Mouse (Mus musculus) forebrain, embryonic 16.5 days (tissue): ENCODE results near the gene C5ar1. TPM values are rescaled to one million over a fixed set of nuclear protein-coding genes. Genes with fewer than 3 reads are reported as not detected.

Source experiments
- ATAC-seq: fragments of 200-750 bp; cut with Nextera tagmentation; 2 replicates; pipeline ENCODE4 v1.8.0; 2017; ENCODE audit warnings: mild to moderate bottlenecking, moderate library complexity
- H3K27ac ChIP-seq: fragments of 300-500 bp; sonication (generic); 2 replicates; pipeline ENCODE4 v1.5.1; 2014; ENCODE audit warnings: low read length, control low read depth
- H3K27me3 ChIP-seq: fragments of 300-500 bp; sonication (generic); replicated peaks from 2 replicates; pipeline ENCODE4 v1.6.1; 2014; ENCODE audit warnings: low read length; ENCODE audit not compliant: control insufficient read depth, insufficient read depth
- H3K36me3 ChIP-seq: fragments of 300-500 bp; sonication (generic); 2 replicates; pipeline ENCODE4 v1.6.1; 2014; ENCODE audit not compliant: control insufficient read depth, insufficient read depth
- H3K4me1 ChIP-seq: fragments of 300-500 bp; sonication (generic); replicated peaks from 2 replicates; pipeline ENCODE4 v1.6.1; 2014; ENCODE audit warnings: low read length; ENCODE audit not compliant: control insufficient read depth, insufficient read depth
- H3K4me2 ChIP-seq: fragments of 300-500 bp; sonication (generic); 2 replicates; pipeline ENCODE4 v1.6.1; 2014; ENCODE audit warnings: mild to moderate bottlenecking, low read length, control low read depth
- H3K4me3 ChIP-seq: fragments of 300-500 bp; sonication (generic); replicated peaks from 2 replicates; pipeline ENCODE4 v1.5.1; 2014; ENCODE audit warnings: mild to moderate bottlenecking, low read length, control low read depth
- H3K9ac ChIP-seq: fragments of 300-500 bp; sonication (generic); replicated peaks from 2 replicates; pipeline ENCODE4 v1.6.1; 2014; ENCODE audit warnings: low read depth, low read length, control low read depth
- H3K9me3 ChIP-seq: fragments of 300-500 bp; sonication (generic); 2 replicates; pipeline ENCODE4 v1.6.1; 2016; ENCODE audit warnings: low read length; ENCODE audit not compliant: control insufficient read depth
- WGBS: fragments of 180-500 bp; shearing (Covaris S2); extraction: QIAGEN DNeasy Blood & Tissue Kit; methylation state at CpG from one replicate; pipeline ENCODE4 v1.1.7; 2014; 5-methylcytosine and 5-hydroxymethylcytosine counted together
- polyA plus RNA-seq: library from polyadenylated mRNA; unstranded; fragments of >200 nt; fragmentation: Nextera tagmentation; extraction: Ambion mirVana; gene quantifications from 2 replicates; pipeline ENCODE4 v1.2.1, GENCODE M21; 2015

Gene C5ar1
- polyA plus RNA-seq, 1 experiment from 2014 or later = 2.0 TPM

- no peak overlapping the region for H3K4me3 ChIP-seq
- H3K4me1 ChIP-seq = no peaks in the 10 kb centered on the region
- ATAC-seq = no peak
- WGBS = 76% methylated on average over 12 of the region's 12 CpGs
- H3K4me2 ChIP-seq = no peak overlapping the region
- peaks cover 15% of the 10 kb centered on the region for H3K36me3 ChIP-seq
- H3K9ac ChIP-seq = no peak overlapping the region
- no peaks in the 10 kb centered on the region for H3K27me3 ChIP-seq
- H3K9me3 ChIP-seq = no peaks in the 10 kb centered on the region
- no peak overlapping the region for H3K27ac ChIP-seq
Measured at GRCm38 (mm10) chr7:16210862-16211365, 48.4 kb downstream of the C5ar1 start.

DNA sequence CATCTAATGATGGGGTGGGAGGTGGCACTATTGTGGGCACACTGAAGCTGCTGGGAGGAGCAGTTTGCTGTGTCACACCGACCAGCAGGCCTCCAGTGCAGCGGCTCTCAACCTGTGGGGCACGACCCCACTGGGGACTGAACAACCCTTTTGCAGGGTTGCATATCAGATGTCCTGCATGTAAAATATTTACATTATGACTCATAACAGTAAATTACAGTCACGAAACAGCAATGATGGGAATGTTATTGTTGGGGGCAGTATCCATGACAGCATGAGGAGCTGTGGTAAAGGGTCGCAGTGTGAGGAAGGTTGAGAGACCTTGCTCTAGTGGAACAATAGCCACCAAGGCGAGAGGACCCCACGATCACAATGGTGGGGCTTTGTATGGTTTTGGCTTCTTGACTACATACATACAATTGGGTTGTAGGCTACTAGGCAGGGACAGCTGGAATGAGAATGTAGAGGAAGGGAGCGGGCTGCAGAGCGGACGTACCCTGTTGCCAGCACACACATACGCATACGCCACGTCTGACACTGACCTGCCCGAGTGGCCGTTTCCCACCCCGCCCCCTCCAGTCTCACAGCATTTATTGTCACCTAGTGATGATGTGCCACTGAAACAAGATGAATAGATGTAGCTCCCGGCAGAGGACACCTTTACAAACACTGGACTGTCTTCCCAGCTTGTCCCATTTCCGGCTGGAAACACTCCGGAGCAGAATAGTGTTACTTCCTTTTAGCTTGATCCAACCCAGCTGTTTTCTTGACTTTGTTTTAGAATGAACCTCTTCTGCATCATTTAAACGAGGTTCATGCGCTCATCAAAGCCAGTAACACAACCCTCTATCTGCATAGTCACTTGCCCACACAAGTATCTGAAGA is 50.3 kb downstream of the C5ar1 start:
- no peaks in the 10 kb centered on the region for H3K9me3 ChIP-seq
- no peak for ATAC-seq
- H3K4me1 ChIP-seq = no peaks in the 10 kb centered on the region
- no peak overlapping the region for H3K27ac ChIP-seq
- H3K4me3 ChIP-seq = no peak overlapping the region
- H3K4me2 ChIP-seq = no peak overlapping the region
- H3K9ac ChIP-seq = no peak overlapping the region
- no peaks in the 10 kb centered on the region for H3K27me3 ChIP-seq
- WGBS = 93% methylated on average over 21 of the region's 21 CpGs
- peaks cover 11% of the 10 kb centered on the region for H3K36me3 ChIP-seq

GRCm38 (mm10) chr7:16207496-16207895 is 51.8 kb downstream of the C5ar1 start:
- no peaks in the 10 kb centered on the region for H3K4me1 ChIP-seq
- H3K4me3 ChIP-seq = no peak overlapping the region
- WGBS = 91% methylated on average over 10 of the region's 10 CpGs
- no peak overlapping the region for H3K27ac ChIP-seq
- no peak overlapping the region for H3K4me2 ChIP-seq
- H3K9me3 ChIP-seq = no peaks in the 10 kb centered on the region
- no peak overlapping the region for H3K9ac ChIP-seq
- ATAC-seq = no peak
- peaks cover 11% of the 10 kb centered on the region for H3K36me3 ChIP-seq
- H3K27me3 ChIP-seq = no peaks in the 10 kb centered on the region

GRCm38 (mm10) chr7:16207076-16207475 is 52.3 kb downstream of the C5ar1 start:
- Histone ChIP-seq H3K27ac (no peak overlapping the region), H3K9ac (no peak overlapping the region), H3K4me3 (no peak overlapping the region), H3K4me2 (no peak overlapping the region), H3K9me3 (no peaks in the 10 kb centered on the region), H3K36me3 (peaks cover 11% of the 10 kb centered on the region), H3K27me3 (no peaks in the 10 kb centered on the region), H3K4me1 (no peaks in the 10 kb centered on the region)
- ATAC-seq = no peak
- 91% methylated on average over 7 of the region's 7 CpGs for WGBS

DNA sequence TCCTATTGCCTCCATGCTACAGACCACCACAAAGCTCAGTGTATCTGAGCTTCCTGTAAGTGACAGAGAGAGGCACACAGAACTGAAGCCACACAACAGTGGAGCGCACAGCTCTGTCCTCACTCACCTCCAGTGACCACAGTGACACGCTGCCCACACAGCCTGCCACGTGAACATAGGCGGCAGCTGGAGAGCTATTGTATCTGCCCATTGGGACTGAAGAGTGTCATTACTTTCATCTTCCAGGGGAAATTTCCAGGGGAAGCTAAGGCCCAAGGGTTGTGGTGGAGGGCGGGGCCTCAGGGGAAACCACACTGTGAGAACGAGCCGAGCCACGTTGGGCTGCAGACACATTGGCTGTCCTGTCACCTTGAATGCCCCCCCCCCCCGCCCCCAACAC is 54.5 kb downstream of the C5ar1 start:
- Histone ChIP-seq H3K4me1 (no peaks in the 10 kb centered on the region), H3K27ac (no peak overlapping the region), H3K27me3 (no peaks in the 10 kb centered on the region), H3K4me2 (no peak overlapping the region), H3K9ac (no peak overlapping the region), H3K4me3 (no peak overlapping the region), H3K9me3 (no peaks in the 10 kb centered on the region), H3K36me3 (peaks cover 13% of the 10 kb centered on the region)
- no peak for ATAC-seq
- 80% methylated on average over 9 of the region's 9 CpGs for WGBS

- 94% methylated on average over 13 of the region's 13 CpGs for WGBS
- no peak overlapping the region for H3K27ac ChIP-seq
- no peak overlapping the region for H3K4me3 ChIP-seq
- no peaks in the 10 kb centered on the region for H3K27me3 ChIP-seq
- H3K4me1 ChIP-seq = no peaks in the 10 kb centered on the region
- ATAC-seq = no peak
- H3K9ac ChIP-seq = no peak overlapping the region
- H3K36me3 ChIP-seq = peaks cover 16% of the 10 kb centered on the region
- no peak overlapping the region for H3K4me2 ChIP-seq
- H3K9me3 ChIP-seq = no peaks in the 10 kb centered on the region
Measured at GRCm38 (mm10) chr7:16203505-16203903, 55.8 kb downstream of the C5ar1 start.

- 87% methylated on average over 15 of the region's 15 CpGs for WGBS
Measured at GRCm38 (mm10) chr7:16202756-16203504, 56.4 kb downstream of the C5ar1 start.

DNA sequence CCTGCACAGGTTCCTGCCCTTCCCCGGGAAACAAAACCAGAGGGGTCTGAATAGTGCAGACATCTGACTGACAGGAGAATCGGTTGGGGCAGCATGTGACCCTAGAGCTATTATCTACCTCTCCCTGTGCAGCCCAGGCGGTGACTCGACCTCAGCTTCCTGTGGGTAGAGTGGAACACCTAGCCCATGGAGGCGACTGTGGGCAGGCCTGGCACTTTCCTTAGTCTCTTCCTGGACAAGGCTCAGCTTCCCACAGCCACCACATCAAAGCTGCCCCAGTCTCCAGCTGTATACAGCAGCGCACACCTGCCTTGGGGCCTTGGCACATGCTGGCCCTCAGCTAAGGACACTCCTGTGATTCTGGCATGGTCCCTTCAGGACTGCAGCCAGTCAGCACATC is 58.2 kb downstream of the C5ar1 start:
- ATAC-seq = no peak
- H3K36me3 ChIP-seq = peaks cover 17% of the 10 kb centered on the region
- H3K4me2 ChIP-seq = no peak overlapping the region
- H3K4me1 ChIP-seq = no peaks in the 10 kb centered on the region
- H3K27me3 ChIP-seq = no peaks in the 10 kb centered on the region
- WGBS = 87% methylated on average over 6 of the region's 6 CpGs
- no peak overlapping the region for H3K27ac ChIP-seq
- H3K9ac ChIP-seq = no peak overlapping the region
- no peak overlapping the region for H3K4me3 ChIP-seq
- no peaks in the 10 kb centered on the region for H3K9me3 ChIP-seq

More at GRCm38 (mm10) chr7:16202756-16203504, 56.4 kb downstream of the C5ar1 start:
- Histone ChIP-seq H3K9ac (no peak overlapping the region), H3K4me1 (no peaks in the 10 kb centered on the region), H3K4me3 (no peak overlapping the region), H3K4me2 (no peak overlapping the region), H3K27me3 (no peaks in the 10 kb centered on the region), H3K27ac (no peak overlapping the region), H3K9me3 (no peaks in the 10 kb centered on the region), H3K36me3 (peaks cover 17% of the 10 kb centered on the region)
- ATAC-seq = no peak

DNA sequence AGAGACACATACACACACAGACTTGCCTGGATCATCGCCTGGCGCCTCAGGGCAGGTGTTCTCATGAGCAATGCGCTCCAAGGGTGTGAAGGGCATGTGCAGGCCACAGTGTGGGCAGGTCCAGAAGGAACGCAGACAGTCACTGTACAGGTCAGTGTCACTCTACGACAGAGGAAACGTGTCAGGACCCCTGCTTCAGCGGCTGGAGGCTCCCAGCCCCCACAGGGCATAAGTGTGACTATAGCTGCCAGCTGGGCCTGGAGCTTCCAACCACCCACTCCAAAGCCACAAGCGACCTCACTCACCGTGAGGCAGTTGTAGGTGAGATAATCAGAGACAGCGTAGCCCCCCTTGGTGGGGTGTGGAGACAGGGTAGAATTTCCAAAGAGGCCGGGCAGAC is 60.8 kb downstream of the C5ar1 start:
- WGBS = 95% methylated on average over 11 of the region's 11 CpGs
- no peak overlapping the region for H3K4me2 ChIP-seq
- no peak for ATAC-seq
- H3K27ac ChIP-seq = no peak overlapping the region
- no peak overlapping the region for H3K4me3 ChIP-seq
- H3K36me3 ChIP-seq = peaks cover 10% of the 10 kb centered on the region
- no peaks in the 10 kb centered on the region for H3K4me1 ChIP-seq
- no peaks in the 10 kb centered on the region for H3K27me3 ChIP-seq
- H3K9ac ChIP-seq = no peak overlapping the region
- H3K9me3 ChIP-seq = no peaks in the 10 kb centered on the region
